Mouse (Mus musculus): ENCODE measurements around the gene Tmem199.
"Not testable (repeated sequence)": the region's sequence is repeated elsewhere in the genome, so short reads cannot be mapped to it uniquely, and the experiment has no call there.

Tmem199 gene

GRCm38 (mm10) chr11:78512025-78512957 lies at the start of gene Tmem199, which contains the start of gene Poldip2:
Gene Tmem199 (minus strand): TSS chr11:78512172.
Gene Poldip2 (plus strand): TSS chr11:78512193.
- peak; percentile 94 for DNase-seq (ENCODE audit: extremely low spot score, low spot score)

GRCm38 (mm10) chr11:78560447-78560846 lies 48.5 kb upstream of the Tmem199 start:
- peak; percentile 46 for DNase-seq (ENCODE audit: extremely low spot score, low spot score)

DNA sequence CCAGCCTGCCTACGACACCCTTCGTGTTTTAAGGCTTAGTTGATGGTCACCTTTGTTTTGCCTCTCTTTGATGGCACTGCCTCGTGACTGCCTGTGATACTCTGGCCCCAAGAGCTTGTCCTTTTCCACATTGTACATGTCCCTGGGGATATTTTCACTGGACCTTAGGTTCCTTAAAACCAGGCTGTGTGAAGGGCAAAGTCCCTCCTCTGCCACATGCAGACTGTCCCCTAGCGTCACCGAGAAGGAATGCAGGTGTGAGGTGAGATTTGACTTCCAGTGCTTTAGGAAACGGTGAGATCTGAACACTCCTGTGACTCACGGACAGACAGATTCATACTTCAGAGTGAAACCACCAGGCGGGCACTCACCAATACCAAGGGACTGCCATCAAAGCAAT lies 45.3 kb upstream of the Tmem199 start:
- no peak for DNase-seq (ENCODE audit: extremely low spot score, low spot score)

- no peak for DNase-seq (ENCODE audit: extremely low spot score, low spot score)
These were observed 44.1 kb upstream of the Tmem199 start for GRCm38 (mm10) chr11:78556070-78556469.

DNA sequence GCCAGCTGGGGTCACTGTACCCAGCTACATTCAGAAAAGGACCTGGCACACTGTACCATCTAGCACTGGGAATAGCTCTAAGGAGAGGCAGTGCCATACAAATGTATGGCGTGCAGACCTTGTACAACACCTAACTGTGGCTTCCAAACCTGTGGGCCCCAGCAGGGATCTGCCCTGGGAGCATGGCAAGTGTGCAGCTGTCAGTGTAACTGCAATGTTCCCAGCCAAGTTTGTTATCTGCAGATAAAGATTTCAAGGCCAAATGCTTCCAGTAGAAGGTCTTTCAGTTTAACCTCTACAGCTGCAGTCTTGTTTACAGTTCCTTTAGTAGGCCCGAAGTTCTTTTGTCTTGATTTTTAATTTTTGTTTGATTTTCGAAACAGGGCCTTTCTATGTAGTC lies 43.7 kb upstream of the Tmem199 start:
- no peak for DNase-seq (ENCODE audit: extremely low spot score, low spot score)

GRCm38 (mm10) chr11:78551059-78551398 lies 39.1 kb upstream of the Tmem199 start:
- peak; percentile 30 for DNase-seq (ENCODE audit: extremely low spot score, low spot score)

GRCm38 (mm10) chr11:78550168-78551058 lies 38.4 kb upstream of the Tmem199 start, which contains the start of gene Tmem97:
Gene Tmem97 (minus strand): TSS chr11:78550777.
- peak; percentile 94 for DNase-seq (ENCODE audit: extremely low spot score, low spot score)

- no peak for DNase-seq (ENCODE audit: extremely low spot score, low spot score)
These were observed 37.6 kb upstream of the Tmem199 start for GRCm38 (mm10) chr11:78549491-78549987.

DNA sequence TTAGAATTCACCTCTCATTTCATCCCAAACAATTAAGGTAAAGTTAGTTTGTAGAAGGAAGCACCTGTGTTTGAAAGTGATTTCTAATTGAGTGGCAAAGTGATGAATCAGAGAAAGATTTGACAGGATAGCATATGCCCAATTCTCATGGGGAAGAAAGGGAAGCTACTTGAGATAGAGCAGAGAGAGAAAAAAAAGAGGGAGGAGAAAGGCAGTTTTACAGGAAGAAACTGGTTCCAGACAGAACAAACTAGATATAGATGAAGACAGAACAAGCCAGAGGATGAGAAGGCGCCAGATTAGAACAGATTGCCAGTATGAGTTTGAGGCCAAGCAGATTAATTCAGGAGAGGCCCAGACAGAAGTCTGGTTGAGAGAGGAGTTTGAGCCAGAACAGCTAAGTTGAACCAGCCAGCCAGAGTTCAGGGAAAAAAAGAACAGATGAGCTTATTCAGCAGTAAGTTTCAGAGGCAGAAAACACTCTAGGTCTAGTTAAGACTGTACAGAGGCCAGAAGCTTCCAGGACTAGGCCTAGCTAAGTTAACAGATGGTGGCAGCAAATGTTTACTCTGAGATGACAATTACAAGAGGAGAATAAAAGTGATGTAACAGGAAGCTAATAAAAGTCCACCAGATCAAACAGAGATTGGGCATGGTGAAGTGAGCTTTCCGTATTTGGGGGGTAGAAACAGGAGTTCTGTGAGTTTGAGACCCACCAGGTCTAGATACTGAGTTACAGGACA lies 35.9 kb upstream of the Tmem199 start:
- no peak for DNase-seq (ENCODE audit: extremely low spot score, low spot score)

GRCm38 (mm10) chr11:78545181-78545580 lies 33.2 kb upstream of the Tmem199 start:
- no peak for DNase-seq (ENCODE audit: extremely low spot score, low spot score)

DNA sequence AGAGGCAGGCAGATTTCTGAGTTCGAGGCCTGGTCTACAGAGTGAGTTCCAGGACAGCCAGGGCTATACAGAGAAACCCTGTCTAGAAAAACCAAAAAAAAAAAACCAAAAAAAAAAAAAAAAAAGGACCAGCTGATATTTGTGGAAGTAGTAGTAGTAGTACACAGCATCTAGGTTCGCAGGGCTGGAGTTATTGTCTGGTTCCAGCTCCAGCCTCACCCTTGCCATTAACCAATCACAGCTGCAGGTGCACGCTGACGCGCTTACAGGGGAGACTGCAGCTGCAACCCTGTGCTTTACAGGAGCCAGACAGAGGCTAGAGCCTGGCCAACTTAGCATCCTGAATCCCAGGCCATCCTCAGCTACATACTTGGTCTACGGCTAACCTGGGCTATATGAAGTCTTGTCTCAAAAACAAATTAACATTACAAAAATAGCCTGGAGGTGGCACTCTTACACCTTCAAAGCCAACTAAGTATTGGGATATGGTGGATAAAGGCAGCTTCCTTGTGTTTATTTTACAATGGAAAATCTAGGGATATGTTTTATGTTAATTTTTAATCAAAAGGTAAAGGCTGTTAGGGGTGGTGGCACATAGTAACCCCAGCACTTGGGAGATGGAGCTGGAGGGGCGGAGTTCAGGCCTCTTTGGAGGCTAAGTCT lies 32.6 kb upstream of the Tmem199 start:
- DNase-seq (ENCODE audit: extremely low spot score, low spot score) = no peak

DNA sequence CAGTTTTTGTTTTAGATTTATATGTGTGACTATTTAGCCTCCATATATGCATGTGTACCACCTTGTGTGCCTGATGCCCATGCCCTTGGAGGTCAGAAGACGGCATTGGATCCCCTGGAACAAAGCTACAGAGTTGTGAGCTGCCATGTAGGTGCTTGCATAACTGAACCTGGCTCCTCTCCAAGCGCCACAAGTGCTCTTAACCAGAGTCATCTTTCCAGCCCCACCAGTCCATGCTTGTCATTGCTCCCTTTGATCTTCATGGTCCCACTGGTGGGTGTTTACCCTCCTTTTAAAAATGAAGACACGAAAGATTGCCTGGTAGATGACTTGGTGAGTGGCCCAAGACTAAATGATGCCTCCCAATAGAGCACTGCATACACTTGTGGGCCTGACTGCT lies 28.4 kb upstream of the Tmem199 start:
- no peak for DNase-seq (ENCODE audit: extremely low spot score, low spot score)

DNA sequence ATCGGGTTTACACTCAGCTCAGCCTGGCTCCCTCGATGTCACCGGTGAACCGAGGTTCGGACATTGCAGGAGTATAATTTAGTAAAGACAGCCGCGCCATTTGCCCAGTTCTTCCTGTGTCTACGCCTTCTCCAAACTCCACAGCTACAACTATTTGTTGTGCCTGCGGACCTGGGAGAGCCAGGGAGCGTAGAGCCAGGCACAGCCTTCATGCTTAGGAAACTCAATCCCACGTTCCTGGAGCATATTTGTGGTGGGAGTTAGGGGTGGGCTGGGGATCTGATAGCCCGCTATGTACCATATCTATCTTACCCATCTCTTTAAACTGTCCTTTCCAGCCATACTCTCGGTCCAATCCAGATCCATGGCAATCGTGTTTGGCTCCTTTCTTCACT lies 24.7 kb upstream of the Tmem199 start:
- no peak for DNase-seq (ENCODE audit: extremely low spot score, low spot score)

- peak; percentile 95 for DNase-seq (ENCODE audit: extremely low spot score, low spot score)
These were observed 24.2 kb upstream of the Tmem199 start, which contains the start of the genes Tnfaip1 and Ift20 for GRCm38 (mm10) chr11:78536080-78536689. Gene Tnfaip1 (minus strand): TSS chr11:78536332. Gene Ift20 (plus strand): TSS chr11:78536361.

- no peak for DNase-seq (ENCODE audit: extremely low spot score, low spot score)
These were observed 23.6 kb upstream of the Tmem199 start for GRCm38 (mm10) chr11:78535376-78536079.

- DNase-seq (ENCODE audit: extremely low spot score, low spot score) = no peak
These were observed 22.5 kb upstream of the Tmem199 start for GRCm38 (mm10) chr11:78534516-78534915.

- DNase-seq (ENCODE audit: extremely low spot score, low spot score) = not testable (repeated sequence)
These were observed 19.5 kb upstream of the Tmem199 start for GRCm38 (mm10) chr11:78531515-78531914.

DNA sequence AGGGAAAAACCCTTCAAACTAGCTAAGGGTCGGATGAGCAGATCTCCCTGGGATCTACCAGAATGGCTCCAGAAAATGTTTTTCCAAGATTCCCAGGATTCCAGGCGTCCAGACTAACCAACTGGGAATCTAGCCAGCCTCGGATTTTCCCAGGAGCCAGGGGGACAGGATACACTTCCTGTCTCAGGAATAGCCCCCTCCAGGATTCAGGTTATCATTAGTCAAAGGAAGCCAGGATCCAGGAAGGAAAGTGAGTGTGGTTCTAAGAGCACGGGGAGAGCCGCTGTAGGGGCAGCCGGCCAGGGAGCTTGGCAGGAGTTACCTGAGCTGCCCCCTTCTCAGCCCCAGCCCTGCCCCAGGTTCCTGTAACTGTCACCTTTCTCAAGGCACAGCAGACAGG lies 19.1 kb upstream of the Tmem199 start:
- DNase-seq (ENCODE audit: extremely low spot score, low spot score) = no peak

GRCm38 (mm10) chr11:78530001-78530400 lies 18.0 kb upstream of the Tmem199 start:
- no peak for DNase-seq (ENCODE audit: extremely low spot score, low spot score)
